Mouse (Mus musculus) hindbrain, embryonic 13.5 days (tissue): ENCODE measurements at regions not wholly inside any gene's neighbourhood (a gene's known extent, or its start where the extent isn't known, plus 50 kb on each side); places are given as distances from the start of the nearest gene placed in this dataset.

Experiments used
- ATAC-seq: fragments of 200-750 bp; cut with Nextera tagmentation; 2 replicates; pipeline ENCODE4 v1.8.0; 2017; ENCODE audit warnings: moderate TSS enrichment; ENCODE audit not compliant: low FRiP score
- H3K27ac ChIP-seq: fragments of 300-500 bp; sonication (generic); 2 replicates; pipeline ENCODE4 v1.5.1; 2015; ENCODE audit warnings: inconsistent platforms, mild to moderate bottlenecking, moderate library complexity
- H3K27me3 ChIP-seq: fragments of 300-500 bp; sonication (generic); 2 replicates; pipeline ENCODE4 v1.6.1; 2015; ENCODE audit warnings: mild to moderate bottlenecking, inconsistent platforms
- H3K36me3 ChIP-seq: fragments of 300-500 bp; sonication (generic); 2 replicates; pipeline ENCODE4 v1.6.1; 2015; ENCODE audit warnings: mild to moderate bottlenecking, inconsistent platforms
- H3K4me1 ChIP-seq: fragments of 300-500 bp; sonication (generic); replicated peaks from 2 replicates; pipeline ENCODE4 v1.6.1; 2015; ENCODE audit warnings: inconsistent platforms
- H3K4me2 ChIP-seq: fragments of 300-500 bp; sonication (generic); 2 replicates; pipeline ENCODE4 v1.6.1; 2015; ENCODE audit warnings: inconsistent platforms, mild to moderate bottlenecking, moderate library complexity
- H3K4me3 ChIP-seq: fragments of 300-500 bp; sonication (generic); 2 replicates; pipeline ENCODE4 v1.5.1; 2015; ENCODE audit warnings: mild to moderate bottlenecking, inconsistent platforms
- H3K9ac ChIP-seq: fragments of 300-500 bp; sonication (generic); 2 replicates; pipeline ENCODE4 v1.6.1; 2015; ENCODE audit warnings: mild to moderate bottlenecking, inconsistent platforms
- H3K9me3 ChIP-seq: fragments of 300-500 bp; sonication (generic); 2 replicates; pipeline ENCODE4 v1.6.1; 2016; ENCODE audit warnings: inconsistent platforms
- WGBS: fragments of 180-500 bp; shearing (Covaris S2); methylation state at CpG from one replicate; pipeline ENCODE4 v1.1.7; 2015; 5-methylcytosine and 5-hydroxymethylcytosine counted together

DNA sequence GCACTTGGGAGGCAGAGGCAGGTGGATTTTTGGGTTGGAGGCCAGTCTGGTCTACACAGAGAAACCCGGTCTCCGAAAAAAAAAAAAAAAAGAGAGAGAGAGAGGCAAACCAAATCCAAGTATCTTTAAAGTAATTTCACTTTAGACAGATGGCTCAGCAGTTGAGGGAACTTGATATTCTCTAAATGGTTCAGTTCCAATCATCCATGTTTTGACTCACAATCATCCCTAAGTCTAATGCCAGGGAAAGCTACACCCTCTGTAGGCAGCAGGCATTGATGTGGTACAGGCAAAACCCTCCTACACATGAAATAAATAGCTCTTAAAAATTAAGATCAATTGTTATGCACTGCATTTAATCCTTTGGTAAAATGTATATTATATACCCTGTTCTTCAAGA lies 248.8 kb upstream of the Gm5152 start:
- Histone ChIP-seq H3K4me2 (no peak overlapping the region), H3K27me3 (no peaks in the 10 kb centered on the region), H3K36me3 (no peaks in the 10 kb centered on the region), H3K4me3 (no peak overlapping the region), H3K4me1 (no peaks in the 10 kb centered on the region), H3K9me3 (peaks cover 6% of the 10 kb centered on the region; the same call in 1 of the 2 replicates), H3K27ac (no peak overlapping the region), H3K9ac (no peak overlapping the region)
- ATAC-seq = no peak
- 95% methylated on average over 2 of the region's 2 CpGs for WGBS

DNA sequence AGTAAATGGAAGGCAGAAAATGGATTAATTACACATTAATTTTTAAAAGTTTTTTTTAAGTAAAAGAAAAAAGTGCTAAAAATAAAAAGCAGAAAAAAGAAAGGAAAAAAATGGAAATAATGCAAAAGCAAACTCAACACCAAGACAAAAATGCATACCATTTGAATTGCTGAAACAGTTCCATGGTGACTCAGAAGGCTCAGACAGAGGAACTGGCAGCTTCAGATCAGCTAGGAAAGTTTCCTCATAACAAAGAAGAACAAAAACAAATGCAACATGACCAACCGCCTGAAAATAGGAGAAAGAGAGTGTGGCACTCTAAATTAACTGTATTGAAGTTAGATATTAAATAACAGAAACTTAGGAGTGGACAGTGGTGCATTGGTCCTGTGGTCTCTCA lies 231.7 kb upstream of the Gm5152 start:
- Histone ChIP-seq H3K36me3 (no peaks in the 10 kb centered on the region), H3K27ac (no peak overlapping the region), H3K9ac (no peak overlapping the region), H3K4me1 (no peaks in the 10 kb centered on the region), H3K4me3 (no peak overlapping the region), H3K4me2 (no peak overlapping the region), H3K9me3 (no peaks in the 10 kb centered on the region), H3K27me3 (no peaks in the 10 kb centered on the region)
- 55% methylated on average over 1 of the region's 1 CpGs for WGBS
- no peak for ATAC-seq

DNA sequence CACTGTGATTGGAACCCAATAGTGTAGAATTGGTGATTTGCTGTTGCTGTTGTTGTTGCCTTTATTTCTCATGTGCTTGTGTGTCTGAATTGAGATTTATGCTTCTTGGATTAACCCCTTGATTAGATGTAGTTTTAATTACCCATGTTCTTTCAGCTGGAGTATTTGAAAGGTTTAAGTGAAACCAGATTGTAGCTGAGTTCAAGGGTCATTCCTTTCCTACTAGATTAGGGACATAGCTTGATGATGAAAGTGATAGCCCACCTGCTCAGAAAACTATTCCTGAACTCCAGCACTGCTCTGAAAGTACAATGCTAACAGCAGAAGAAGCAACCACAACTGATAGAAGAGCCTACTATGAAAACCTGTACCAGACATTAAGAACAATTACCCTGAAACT lies 231.1 kb upstream of the Gm5152 start:
- Histone ChIP-seq H3K36me3 (no peaks in the 10 kb centered on the region), H3K9me3 (no peaks in the 10 kb centered on the region), H3K4me2 (no peak overlapping the region), H3K27ac (no peak overlapping the region), H3K27me3 (no peaks in the 10 kb centered on the region), H3K9ac (no peak overlapping the region), H3K4me3 (no peak overlapping the region), H3K4me1 (no peaks in the 10 kb centered on the region)
- ATAC-seq = no peak

- Histone ChIP-seq H3K4me2 (no peak overlapping the region), H3K4me3 (no peak overlapping the region), H3K9ac (no peak overlapping the region), H3K9me3 (no peaks in the 10 kb centered on the region), H3K27ac (no peak overlapping the region), H3K27me3 (no peaks in the 10 kb centered on the region), H3K36me3 (no peaks in the 10 kb centered on the region), H3K4me1 (0 out of 2 replicates have a peak, but pooled peaks cover 3% of the 10 kb centered on the region)
- WGBS = 78% methylated on average over 2 of the region's 2 CpGs
- 0 out of 2 replicates have a peak, but pooled peaks have one; percentile 54 for ATAC-seq
Measured at GRCm38 (mm10) chr5:10446584-10446983, 200.3 kb upstream of the Gm5152 start.

GRCm38 (mm10) chr5:10417691-10418217 lies 171.4 kb upstream of the Gm5152 start:
- no peaks in the 10 kb centered on the region for H3K27me3 ChIP-seq
- no peak overlapping the region for H3K4me2 ChIP-seq
- no peaks in the 10 kb centered on the region for H3K36me3 ChIP-seq
- H3K4me1 ChIP-seq = no peaks in the 10 kb centered on the region
- H3K4me3 ChIP-seq = no peak overlapping the region
- no peak for ATAC-seq
- H3K9ac ChIP-seq = no peak overlapping the region
- WGBS = 56% methylated on average over 2 of the region's 2 CpGs
- no peak overlapping the region for H3K27ac ChIP-seq
- no peaks in the 10 kb centered on the region for H3K9me3 ChIP-seq

DNA sequence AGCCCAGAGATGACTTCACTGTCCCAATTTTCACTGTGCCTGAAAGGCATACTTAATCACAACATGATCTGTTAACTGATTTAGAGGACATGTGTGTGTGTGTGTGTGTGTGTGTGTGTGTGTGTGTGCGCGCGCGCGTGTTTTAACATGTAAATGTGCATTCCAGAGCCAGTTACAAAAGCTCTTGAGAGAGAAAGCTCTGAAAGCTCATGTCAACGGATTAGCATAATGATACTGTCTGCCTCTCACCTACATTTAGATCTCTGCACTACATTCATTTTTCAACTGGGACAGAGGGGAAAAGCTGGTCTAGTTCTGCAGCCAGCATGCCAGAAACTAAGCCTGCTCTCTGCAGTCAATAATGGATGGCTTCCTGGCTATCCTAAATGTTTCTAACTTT lies 170.6 kb upstream of the Gm5152 start:
- Histone ChIP-seq H3K9ac (no peak overlapping the region), H3K9me3 (no peaks in the 10 kb centered on the region), H3K4me2 (no peak overlapping the region), H3K4me1 (no peaks in the 10 kb centered on the region), H3K27ac (no peak overlapping the region), H3K27me3 (no peaks in the 10 kb centered on the region), H3K4me3 (no peak overlapping the region), H3K36me3 (no peaks in the 10 kb centered on the region)
- WGBS = 77% methylated on average over 6 of the region's 6 CpGs
- no peak for ATAC-seq

GRCm38 (mm10) chr5:10414019-10414418 lies 167.7 kb upstream of the Gm5152 start:
- no peaks in the 10 kb centered on the region for H3K36me3 ChIP-seq
- 60% methylated on average over 1 of the region's 1 CpGs for WGBS
- no peak overlapping the region for H3K27ac ChIP-seq
- H3K4me1 ChIP-seq = no peaks in the 10 kb centered on the region
- no peak overlapping the region for H3K4me3 ChIP-seq
- no peak for ATAC-seq
- no peak overlapping the region for H3K4me2 ChIP-seq
- H3K9me3 ChIP-seq = no peaks in the 10 kb centered on the region
- no peak overlapping the region for H3K9ac ChIP-seq
- H3K27me3 ChIP-seq = no peaks in the 10 kb centered on the region

DNA sequence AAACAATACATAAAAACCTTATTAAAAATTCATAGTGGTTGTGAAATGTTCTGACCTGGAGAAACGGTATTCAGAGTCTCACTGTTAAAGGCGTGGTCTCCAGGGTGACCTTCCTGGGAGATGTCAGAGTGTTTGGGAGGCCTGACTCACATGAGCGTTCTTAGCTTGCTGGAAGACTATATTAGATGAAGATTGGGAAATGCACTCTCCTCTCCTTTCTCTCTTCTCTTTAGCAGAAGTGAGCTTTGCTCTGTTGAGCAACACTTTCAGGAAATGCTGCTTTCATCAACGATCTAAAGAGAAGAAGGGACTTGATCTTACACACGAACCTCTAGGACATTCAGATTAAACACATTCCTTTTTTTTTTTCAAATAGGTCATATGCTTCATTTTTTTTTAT lies 147.2 kb upstream of the Gm5152 start:
- H3K9me3 ChIP-seq = no peaks in the 10 kb centered on the region
- no peaks in the 10 kb centered on the region for H3K4me1 ChIP-seq
- H3K36me3 ChIP-seq = no peaks in the 10 kb centered on the region
- H3K4me2 ChIP-seq = no peak overlapping the region
- ATAC-seq = no peak
- no peak overlapping the region for H3K9ac ChIP-seq
- WGBS = 84% methylated on average over 5 of the region's 5 CpGs
- H3K27ac ChIP-seq = no peak overlapping the region
- H3K4me3 ChIP-seq = no peak overlapping the region
- H3K27me3 ChIP-seq = no peaks in the 10 kb centered on the region

GRCm38 (mm10) chr5:10388991-10389390 lies 142.7 kb upstream of the Gm5152 start:
- no peaks in the 10 kb centered on the region for H3K9me3 ChIP-seq
- H3K27me3 ChIP-seq = no peaks in the 10 kb centered on the region
- no peak overlapping the region for H3K4me3 ChIP-seq
- H3K4me2 ChIP-seq = no peak overlapping the region
- no peak overlapping the region for H3K27ac ChIP-seq
- H3K9ac ChIP-seq = no peak overlapping the region
- H3K4me1 ChIP-seq = no peaks in the 10 kb centered on the region
- no peak for ATAC-seq
- H3K36me3 ChIP-seq = no peaks in the 10 kb centered on the region
- 86% methylated on average over 1 of the region's 1 CpGs for WGBS

GRCm38 (mm10) chr5:10352126-10352525 lies 105.8 kb upstream of the Gm5152 start:
- Histone ChIP-seq H3K27ac (no peak overlapping the region), H3K36me3 (no peaks in the 10 kb centered on the region), H3K4me2 (no peak overlapping the region), H3K9me3 (no peaks in the 10 kb centered on the region; the same call in 1 of the 2 replicates), H3K9ac (no peak overlapping the region), H3K4me3 (no peak overlapping the region), H3K4me1 (no peaks in the 10 kb centered on the region), H3K27me3 (no peaks in the 10 kb centered on the region)
- WGBS = 88% methylated on average over 2 of the region's 2 CpGs
- no peak for ATAC-seq

- Histone ChIP-seq H3K4me1 (no peaks in the 10 kb centered on the region), H3K4me3 (no peak overlapping the region), H3K9ac (no peak overlapping the region), H3K27ac (no peak overlapping the region), H3K27me3 (no peaks in the 10 kb centered on the region), H3K4me2 (no peak overlapping the region), H3K9me3 (no peaks in the 10 kb centered on the region), H3K36me3 (no peaks in the 10 kb centered on the region)
- no peak for ATAC-seq
- WGBS = 75% methylated on average over 2 of the region's 2 CpGs
Measured at GRCm38 (mm10) chr5:10320611-10321010, 74.3 kb upstream of the Gm5152 start.
